Mouse (Mus musculus) ES-CJ7 (cell line): ENCODE results near the gene Dlgap4.

ENCODE experiments used
- DNase-seq: peaks from one replicate; pipeline ENCODE4 v3.0.0; 2011; ENCODE audit warnings: low read depth, low spot score

Dlgap4 gene

DNA sequence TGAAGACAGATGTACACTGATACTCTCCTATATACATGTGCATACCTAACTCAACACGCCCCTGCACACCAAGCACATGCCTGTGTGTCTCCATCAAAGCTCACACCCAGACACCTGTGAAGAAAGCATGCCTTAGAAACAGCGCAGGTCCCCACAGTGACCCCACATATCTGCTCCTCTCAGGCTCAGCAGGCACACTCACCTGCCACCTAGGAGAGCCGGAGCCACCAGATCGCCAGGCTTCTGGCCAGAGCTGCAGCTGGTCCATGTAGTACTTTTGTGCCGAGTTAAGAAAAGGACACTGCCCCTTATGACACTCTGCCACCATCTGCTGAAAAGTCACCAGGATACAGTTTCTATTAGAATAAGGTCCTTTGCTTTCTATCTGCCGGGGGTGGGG is 103.2 kb downstream of the Dlgap4 start:
- DNase-seq = no peak

DNA sequence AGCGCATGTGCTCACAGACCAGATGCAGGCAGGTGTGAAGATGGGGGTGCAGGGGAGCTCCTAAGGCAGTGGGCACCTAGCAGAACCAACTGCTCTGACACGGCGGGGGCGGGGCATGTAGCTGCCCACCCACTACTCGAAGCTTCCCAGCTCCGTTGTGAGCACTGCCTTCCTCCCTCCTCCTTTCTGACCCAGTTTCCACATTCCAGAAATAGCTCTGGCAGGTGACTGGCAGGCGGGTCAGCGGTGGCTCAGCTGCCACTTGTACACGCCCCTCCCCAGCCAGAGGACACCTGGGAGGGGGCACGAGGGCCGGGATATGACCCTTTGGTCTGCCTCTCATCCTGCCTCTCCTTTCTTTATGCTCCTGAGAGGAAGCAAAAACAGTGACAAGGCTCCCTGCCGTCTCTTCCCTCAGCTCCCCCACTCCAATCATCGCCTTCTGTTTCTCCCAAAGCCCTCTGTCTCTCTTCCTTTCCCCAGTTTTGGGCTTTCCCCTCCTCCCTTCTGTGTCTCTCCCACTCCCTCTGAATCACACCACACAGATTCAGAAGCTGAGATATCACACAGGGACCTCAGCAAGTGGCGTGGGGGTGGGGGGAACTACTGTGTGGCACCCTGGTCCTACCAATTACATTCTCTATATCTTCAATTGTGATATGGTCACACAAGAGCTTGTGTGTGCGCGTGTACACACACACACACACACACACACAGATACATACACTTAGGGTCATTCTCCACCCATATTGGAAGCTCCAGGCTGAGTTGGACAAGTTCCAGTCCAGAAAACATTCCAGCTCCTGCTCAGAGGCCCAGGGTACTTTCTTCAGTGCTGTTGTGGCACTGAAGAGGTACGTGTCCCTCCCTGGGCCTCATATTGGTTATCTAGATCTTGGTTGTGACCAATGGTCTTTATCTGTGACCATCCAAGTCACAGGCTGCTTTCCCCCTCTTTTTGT is 104.1 kb downstream of the Dlgap4 start:
- DNase-seq = no peak

DNA sequence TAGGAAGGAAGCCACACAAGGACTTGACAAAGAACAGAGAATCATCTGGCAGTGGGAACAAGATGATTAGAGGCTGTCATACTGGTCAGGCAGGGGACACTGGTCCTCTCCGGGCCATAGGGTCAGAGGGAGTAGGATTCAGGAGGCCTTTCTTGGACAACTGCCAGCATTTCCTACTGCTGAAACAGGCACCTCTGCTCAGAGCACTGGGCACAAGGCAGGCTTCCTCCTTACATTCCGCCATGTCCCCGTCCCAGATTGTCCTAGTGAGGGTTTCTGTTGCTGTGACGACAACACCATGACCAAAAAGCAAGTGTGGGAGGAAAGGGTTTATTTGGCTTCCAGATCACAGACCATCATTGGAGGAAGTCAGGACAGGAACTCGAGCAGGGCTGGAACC is 105.3 kb downstream of the Dlgap4 start:
- DNase-seq = no peak

DNA sequence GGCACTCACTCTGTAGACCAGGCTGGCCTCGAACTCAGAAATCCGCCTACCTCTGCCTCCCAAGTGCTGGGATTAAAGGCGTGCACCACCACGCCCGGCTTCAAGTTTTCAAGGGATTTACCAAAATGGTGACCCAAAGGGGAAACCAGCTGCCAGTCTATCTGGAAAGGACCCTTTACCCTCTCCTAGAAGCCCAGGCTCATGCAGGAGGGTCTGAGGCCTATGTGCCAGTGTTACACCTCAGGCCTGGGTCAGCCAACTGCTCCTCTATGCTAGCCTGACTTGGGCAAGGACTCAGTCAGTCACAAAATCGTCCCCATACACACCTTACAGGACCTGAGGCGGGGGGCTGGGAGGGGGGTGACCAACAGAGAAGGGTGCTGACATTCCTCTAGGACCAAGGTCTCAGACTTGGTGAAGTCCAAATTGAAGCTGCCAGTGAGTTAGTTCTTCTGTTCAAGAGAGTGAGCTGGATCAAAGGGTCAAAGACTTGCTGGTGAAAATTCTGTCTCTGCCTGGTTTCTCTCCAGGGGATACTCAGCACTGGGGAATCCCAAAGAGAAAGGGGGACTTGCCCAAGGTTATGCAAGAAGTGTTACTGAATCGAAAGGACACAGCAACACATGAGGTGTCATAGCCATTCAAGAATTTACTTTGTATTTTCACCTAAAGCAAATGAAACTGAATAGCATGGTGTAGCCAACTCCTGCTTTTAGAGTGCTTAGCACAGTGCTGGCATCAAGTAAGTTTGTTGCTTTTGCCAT is 106.2 kb downstream of the Dlgap4 start:
- DNase-seq = no peak

DNA sequence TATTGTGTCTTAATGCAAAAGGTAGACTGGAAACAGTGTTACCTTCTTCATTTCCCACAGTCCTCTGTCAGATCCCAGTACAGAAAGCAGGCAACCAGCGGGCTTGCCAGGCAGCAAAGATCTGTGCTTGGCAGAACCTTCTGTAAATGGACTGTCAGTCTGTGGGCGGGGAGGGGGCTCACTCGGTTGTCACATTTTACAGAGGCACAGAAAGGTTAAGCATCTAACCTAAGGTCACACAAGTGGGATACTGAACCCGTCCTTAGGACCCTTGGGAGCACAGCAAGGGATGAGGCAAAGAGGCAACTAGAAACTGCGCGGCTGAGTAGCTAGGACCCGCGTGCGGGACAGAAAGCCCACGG is 106.8 kb downstream of the Dlgap4 start:
- DNase-seq = no peak

DNA sequence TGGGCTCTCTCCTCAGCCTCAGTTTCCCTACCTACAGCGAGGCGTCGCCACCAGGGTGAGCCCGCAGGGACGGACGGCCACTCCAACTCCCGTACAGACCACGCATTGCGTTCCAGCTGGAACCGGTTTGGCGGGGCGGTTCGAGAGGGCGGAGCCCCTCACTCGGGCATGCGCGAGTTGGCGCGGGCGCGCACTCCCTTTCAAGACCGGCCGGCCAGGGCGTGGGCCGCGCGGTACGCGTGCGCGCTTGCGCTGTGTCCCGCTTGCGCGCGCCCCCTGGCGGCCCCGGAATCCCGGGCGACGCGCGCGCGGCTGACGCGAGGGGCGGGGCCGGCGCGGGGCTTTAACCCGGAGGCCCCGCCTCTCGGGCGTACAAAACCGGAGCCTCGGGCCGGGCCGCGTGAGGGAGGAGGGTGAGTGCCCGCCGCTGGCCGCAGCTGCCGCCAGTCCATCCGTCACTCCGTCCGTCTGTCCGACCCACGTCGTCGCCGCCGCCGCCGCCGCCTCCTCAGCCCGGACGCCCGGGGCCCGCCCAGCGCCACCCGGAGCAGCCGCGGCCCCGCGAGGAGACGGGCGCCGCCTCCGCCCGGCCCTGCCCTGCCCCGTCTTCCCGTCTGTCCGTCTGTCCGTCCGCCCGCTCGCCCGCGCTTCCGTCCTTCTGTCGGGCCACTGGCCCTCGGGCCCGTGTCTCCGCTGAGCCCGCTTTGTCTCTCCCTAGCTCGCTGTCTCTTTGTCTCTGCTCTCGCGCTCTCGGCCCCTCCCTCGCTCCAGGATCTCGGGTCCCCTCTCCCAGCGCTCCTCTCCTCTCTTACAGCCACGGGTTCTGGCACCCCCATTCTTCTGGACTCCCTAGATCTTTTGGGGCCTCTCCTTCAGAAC is 107.4 kb downstream of the Dlgap4 start:
- peak; percentile 94 for DNase-seq

DNA sequence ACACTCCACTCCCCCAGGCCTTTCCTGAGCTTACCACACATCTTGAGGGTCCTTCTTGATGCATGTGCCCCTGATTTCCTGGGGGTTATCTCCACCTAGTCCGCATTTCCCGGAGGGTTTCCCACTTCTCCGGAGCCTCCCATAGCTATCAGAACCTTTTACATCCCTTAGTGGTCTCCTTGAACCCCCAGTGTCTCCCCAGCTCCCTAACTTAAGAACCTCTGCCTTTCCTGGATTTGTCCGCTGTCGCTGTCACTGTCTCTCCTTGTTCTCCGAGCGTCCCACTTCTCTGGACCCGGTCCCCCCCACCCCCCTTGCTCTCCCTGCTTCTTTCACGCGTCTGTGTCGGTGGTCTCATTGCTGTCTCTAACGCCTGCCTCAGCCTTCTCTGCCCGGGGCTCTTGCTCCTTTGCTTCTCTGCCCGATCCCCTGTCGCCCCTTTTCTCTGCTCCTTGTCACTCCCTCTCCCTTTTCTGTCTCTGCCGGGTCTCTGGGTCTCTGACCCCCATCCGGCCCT is 108.1 kb downstream of the Dlgap4 start:
- no peak for DNase-seq

DNA sequence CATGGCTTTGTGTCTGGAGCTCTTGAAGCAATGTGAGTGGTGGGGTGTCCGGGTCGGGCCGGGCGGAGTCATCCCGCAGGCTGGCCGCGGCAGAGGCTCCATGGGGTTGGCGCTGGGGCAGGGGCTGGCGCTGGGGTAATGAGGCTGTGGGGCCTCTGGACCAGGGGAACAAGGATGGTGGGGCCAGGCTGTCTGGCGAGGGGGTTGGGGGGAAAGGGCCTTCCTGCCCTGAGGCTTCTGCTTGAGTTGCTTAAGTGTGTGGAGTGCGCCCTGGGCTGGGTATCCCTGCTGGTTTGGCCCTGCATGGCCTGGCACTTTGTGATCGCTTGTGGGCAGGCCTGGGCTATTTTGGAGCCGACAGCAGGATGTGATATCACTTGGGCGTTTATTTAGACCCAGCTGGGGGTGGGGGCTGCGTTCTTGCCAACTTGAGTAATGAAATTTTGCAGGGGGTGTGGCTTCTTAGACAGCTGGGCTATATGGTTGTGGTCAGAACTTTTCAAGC is 108.6 kb downstream of the Dlgap4 start:
- no peak for DNase-seq

DNA sequence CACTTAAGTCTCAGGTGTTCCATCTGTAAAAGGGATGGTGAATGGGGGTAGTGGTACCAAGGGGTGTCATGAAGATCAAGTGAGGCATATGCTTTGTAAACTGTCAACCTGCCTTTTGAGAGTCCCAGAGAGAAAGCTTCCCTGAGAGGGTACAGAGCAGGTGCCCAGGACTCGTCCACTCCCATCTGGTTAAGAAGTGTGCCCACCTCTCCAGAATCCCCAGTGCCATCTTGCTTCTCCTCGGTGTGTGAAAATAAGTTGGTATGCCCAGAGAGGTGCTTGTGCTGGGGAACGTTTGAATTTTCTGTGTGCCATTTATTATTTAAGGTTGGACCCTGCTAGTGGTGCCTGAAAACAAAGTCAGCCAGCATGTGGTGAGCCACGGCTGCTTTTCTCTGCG is 109.2 kb downstream of the Dlgap4 start:
- DNase-seq = no peak

DNA sequence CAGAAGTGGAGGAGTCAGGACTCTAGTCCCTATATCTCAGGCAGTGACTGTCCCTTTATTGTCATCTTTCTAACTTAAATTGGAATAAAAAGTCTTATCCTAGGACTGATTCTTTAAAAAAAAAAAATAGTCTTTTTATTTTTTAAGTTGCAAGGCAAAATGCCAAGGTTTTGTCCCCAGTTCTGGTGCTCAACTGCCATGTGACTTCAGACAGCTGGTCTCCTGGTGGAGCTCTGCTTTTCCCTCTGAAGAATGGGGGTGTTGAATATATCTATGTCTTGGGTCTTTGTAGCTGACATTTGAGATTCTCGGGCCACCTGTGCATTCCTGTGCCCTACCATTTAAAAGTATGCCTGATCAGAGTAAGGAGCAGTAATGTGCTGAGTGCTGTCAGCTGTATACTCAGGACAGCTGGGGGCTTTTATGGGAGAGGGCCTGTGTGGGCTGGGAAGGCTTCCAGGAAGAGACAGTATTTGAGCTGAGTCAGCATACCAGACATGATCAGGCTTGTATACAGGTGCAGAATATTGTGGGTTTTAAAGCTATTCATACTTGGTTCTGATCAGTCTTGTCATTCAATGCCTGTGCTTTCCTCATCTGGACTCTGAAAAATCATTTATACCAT is 110.5 kb downstream of the Dlgap4 start:
- DNase-seq = no peak

DNA sequence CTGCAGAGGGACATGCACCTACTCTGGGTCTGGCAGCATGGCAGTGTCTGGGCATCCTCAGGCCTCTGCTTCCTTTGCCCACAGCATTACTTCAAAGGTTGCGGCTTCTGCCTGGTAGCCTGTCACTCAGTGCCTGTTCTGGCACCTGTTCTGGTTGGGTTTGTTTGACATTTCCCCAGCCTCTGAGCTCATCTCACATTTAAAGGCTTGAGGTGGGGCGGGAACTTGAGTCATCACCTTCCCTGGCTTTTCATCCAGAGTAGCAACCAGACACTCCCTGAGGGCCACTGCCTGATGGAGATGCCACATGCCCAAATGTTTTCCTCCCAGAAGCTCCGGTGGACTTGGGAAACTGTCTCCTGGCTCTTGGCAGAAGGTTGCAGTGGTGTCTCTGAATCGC is 111.4 kb downstream of the Dlgap4 start:
- DNase-seq = no peak

DNA sequence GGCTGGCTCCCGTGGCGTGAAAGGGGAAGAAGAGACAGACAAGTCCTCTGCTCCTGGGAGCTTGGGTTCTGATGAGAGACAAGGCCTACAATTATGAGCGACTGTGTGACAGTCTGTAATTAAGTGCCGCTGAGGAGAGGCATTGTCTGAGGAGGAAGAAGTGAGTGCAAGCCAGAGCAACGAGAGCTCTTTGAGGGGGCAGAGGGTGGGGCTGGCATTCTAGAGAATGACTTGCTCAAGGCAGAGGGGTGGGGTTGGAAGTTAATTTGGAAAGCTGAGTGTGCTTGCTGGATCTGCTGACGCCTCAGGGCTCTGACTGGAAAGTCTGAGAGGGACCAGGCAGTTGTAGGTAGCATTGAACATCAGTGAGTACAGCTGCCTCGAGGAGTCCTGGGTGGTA is 112.8 kb downstream of the Dlgap4 start:
- DNase-seq = peak; percentile 68

DNA sequence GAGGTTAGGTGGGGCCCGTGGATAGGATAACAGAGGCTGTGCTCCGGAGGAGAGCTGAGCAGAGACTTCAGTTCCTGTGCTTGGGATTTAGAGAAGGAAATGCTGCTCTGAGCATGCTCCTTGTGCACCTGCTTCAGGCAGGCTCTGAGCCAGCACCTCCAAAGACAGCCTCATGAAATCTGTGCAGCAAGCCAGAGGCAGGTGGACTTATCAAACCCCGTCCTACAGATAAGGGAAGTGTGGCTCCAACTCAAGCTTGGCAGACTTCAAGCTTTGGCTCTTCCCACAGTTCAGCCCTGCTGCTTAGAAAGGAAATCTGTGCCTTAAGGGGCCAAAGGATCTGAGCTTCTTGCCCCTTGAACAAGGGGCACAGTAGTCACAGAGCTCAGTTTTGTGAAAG is 113.4 kb downstream of the Dlgap4 start:
- DNase-seq = no peak

DNA sequence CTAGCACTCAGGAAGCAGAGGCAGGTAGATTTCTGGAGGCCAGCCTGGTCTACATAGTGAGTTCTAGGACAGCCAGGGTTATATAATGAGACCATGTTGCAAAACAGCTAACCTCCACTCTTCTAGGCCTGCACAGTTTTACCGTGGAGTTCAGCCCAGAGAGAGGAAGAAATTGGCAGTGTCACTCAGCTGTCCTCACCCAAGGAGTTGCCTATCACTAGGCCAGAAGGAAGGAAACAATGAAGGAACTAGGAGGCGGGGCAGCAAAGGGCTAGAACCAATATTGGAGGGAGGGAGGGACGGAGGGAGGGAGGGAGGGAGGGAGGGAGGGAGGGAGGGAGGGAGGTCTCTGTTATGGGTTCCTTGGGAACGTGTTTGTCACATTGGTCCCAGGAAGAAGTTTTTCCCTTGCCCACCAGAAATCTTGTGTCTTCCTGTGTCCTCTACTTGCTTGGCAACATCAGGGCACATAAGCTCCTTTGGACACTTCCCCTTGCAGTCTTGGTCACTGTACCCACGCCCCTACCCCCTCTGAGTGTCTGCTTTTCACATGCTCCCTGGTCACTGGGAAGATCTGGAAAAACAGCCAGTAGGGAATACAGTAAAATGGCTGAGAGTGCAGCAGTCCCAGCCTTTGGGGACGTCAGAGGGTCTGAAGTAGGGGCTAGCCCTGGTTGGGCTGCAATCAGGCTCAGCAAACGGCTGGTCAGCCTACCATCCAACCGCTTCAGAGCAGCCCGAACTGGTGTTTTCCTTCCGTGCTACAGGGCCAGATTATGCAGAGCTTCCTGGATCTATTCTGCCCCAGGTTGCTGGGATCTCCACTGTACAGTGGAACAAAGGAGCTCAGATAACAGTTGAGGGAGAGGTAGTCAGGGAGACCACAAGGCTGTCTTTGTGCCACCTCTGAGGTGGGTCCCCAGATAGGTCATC is 116.3 kb downstream of the Dlgap4 start:
- DNase-seq = peak; percentile 70

DNA sequence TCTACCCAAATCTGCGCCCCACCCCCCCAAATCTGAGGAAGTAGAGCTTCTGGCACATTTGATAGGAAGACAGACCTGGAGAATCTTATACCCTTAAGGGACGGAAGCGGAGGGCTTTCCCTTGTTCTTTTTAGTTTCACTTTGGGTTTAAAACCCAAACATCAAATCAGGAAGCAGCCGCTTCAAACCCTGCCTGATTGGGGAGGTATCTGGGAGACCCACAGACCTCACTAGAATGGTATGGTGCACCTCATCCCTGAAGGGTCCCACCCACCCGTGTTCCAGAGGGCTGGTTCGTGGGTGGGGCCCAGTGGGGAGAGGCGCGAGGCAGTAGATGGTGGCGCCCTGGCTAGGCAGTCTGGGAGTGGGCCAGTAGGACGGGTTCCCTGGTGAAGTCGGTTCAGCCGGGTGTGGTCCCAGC is 117.0 kb downstream of the Dlgap4 start:
- peak; percentile 45 for DNase-seq

DNA sequence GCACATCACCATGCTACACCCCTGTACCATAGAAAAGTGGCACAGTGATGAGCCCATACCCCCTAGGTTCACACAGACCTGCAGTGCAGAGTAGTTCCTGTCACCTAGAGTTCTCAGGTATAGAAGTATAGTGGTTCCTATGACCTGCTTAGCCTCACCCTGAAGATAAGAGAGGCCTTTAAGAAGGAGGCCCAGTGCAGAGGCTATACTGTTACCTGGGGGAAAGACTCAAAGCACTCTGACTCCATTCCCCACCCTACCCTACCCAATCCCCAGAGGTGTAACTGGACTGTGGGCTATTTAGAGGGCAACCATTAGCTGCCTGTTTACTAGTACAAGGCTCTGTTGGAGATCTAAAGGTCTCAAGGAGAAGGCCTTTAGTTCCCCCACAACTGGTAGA is 118.1 kb downstream of the Dlgap4 start:
- DNase-seq = no peak

DNA sequence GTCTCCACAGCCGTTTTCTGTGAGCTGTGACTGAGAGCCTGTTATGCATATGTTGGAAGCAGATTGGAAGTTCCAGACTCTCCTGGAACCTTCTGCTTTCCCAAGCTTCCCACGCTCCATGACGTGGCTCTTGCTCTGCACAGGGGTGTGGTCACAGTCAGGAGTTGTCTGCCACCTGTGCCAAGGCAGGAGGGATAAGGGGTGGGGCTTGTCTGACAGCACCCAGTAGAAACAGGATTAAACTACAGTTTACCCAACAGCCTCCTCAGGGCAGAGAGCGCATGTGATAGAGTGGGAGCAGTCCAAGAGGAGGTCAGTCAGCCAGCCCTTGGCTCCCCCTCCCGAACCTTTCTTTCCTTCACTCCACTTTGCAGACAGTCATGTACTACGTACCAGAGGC is 118.6 kb downstream of the Dlgap4 start:
- peak; percentile 41 for DNase-seq

DNA sequence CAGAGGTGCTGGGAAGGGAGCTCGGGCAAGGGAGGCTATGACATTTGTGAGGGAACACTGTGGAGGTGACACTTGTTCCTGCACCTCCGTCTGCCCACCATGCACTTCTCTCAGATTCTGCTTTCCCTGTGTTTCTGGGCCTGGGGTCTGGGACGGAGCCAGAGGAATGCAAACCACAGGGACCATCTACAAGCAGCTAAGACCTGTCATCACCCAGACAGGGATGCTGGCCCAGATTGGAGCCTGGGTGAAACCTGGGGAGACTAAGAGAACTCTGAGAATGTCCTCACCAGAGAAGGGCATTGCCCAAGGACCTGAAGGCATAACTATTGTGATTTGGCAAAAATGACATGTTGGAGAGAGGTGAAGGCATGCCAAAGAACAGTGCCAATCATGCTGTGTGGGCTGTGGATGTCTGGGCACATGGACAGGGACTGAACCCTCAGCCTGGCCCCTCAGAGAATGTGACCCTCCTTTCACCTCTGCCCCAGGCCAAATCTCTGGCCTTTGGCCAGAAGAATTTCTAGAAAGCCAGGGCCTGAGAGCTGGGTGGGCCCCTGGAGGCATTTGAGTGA is 122.3 kb downstream of the Dlgap4 start:
- no peak for DNase-seq

DNA sequence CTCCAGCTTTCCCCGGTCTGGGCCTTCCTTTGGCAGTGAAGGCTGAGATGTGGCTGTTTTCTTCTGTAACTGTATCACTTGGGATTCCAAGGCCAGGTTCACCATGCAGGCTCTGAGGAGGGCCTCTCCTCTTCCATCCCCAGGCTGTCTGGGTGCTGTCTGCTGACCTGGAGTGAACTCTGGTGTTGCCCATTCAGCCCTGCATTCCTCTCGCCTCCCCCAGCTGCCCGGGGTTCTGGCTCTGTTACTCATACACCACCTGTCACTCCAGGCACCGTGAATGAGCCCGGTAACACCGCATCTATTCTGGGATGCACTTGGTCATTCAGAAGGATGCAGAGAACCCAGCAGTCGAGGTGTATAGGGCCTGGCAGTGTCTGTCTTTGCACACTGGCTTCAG is 123.3 kb downstream of the Dlgap4 start:
- no peak for DNase-seq

DNA sequence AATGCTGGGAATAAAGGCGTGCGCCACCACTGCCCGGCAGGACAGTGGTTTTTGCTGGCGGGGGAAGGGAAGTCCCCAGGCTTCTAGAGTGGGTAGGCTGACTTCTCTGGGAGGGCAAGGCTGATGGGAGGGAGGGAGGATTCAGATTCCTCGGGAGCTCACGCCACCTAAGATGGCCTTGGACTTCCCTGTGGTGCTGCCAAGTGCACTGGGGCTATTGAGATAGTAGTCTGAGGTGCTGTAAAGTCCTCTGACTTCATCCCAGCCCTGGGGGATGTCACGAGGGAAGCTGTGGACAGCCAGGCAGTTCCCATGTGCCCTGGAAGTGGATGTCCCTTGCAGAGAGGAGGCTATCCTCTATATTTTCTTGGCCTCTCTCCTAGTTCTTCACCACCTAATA is 124.5 kb downstream of the Dlgap4 start:
- no peak for DNase-seq
